Mouse (Mus musculus) CH12.LX (cell line): ENCODE measurements around the gene Golga4.

Experiments used
- BHLHE40 ChIP-seq: IDR thresholded peaks from 2 replicates; pipeline ENCODE4 v1.6.1; 2011; ENCODE audit warnings: mild to moderate bottlenecking, low read depth, low read length, improper control_type of control experiment
- CHD1 ChIP-seq: IDR thresholded peaks from 2 replicates; pipeline ENCODE4 v1.6.1; 2012; ENCODE audit warnings: low read depth, low read length, improper control_type of control experiment, inconsistent platforms
- CHD2 ChIP-seq: IDR thresholded peaks from 2 replicates; pipeline ENCODE4 v1.6.1; 2011; ENCODE audit warnings: low read length, improper control_type of control experiment
- ELF1 ChIP-seq: IDR thresholded peaks from 2 replicates; pipeline ENCODE4 v1.6.1; 2014; ENCODE audit warnings: low read depth, mild to moderate bottlenecking, inconsistent platforms, low read length, improper control_type of control experiment
- JUN ChIP-seq: IDR thresholded peaks from 2 replicates; pipeline ENCODE4 v1.6.1; 2011; ENCODE audit warnings: low read depth, mild to moderate bottlenecking, low read length, improper control_type of control experiment, moderate library complexity; ENCODE audit not compliant: insufficient read depth
- MAX ChIP-seq: IDR thresholded peaks from 2 replicates; pipeline ENCODE4 v1.6.1; 2011; ENCODE audit warnings: low read length, improper control_type of control experiment
- POLR2A ChIP-seq: IDR thresholded peaks from 2 replicates; pipeline ENCODE4 v1.6.1; 2011; ENCODE audit warnings: low read depth, mild to moderate bottlenecking, improper control_type of control experiment, low read length
- RCOR1 ChIP-seq: conservative IDR thresholded peaks from 2 replicates; pipeline ENCODE4 v1.6.1; 2012; ENCODE audit warnings: low read depth, mild to moderate bottlenecking, inconsistent platforms, low read length, improper control_type of control experiment
- USF1 ChIP-seq: IDR thresholded peaks from 2 replicates; pipeline ENCODE4 v1.6.1; 2014; ENCODE audit warnings: low read depth, mild to moderate bottlenecking, inconsistent platforms, low read length, improper control_type of control experiment

DNA sequence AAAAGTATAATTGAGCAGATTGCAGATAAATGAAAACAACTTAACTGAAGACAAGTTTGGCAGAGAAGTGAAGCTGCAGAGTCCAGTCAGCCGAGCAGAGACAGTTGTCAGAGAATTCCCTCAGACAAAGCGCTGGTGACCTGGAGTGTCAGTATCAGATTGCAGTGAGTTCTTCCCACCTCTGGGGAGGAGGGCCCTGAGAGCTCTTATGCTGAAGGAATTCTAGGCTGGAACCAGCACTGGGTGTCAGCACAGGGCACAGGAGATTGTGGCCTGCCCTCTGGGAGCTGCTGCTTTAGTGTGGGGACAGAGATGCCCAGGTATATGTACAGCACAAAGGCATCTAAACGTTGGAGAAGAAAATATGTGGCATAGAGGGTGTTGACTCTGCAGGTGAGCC is 14.8 kb downstream of the Golga4 start:
- TF ChIP-seq MAX (no peak), CHD2 (no peak), RCOR1 (no peak), ELF1 (no peak), POLR2A (no peak), USF1 (no peak), BHLHE40 (no peak), CHD1 (no peak), JUN (no peak)
